Mouse (Mus musculus): ENCODE data around the gene Papss2. TPM values are rescaled to one million over a fixed set of nuclear protein-coding genes. Genes with fewer than 3 reads are reported as not detected.
"Not testable (repeated sequence)": the region's sequence is repeated elsewhere in the genome, so short reads cannot be mapped to it uniquely, and the experiment has no call there.

Papss2 gene
- polyA plus RNA-seq, 1 experiment from 2014 or later = 48.0 TPM

DNA sequence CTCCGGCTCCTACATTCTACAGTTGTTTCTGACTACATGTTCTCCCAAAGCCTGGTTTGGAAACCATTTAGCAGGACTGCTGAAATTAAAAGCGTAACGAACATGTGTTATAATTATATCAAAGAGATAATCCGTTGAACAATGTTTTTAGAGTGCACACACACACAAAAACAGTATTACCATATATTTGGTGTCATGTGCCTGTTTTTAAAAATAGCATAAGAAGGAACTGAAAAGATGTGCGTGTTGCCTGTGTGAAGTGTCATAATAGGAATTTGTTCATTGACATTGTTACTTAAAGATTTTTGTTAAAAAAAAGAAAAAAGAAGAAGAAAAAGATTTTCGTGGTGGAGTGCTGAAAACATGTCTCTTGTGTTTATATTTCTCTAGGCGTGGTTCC, 50.3 kb downstream of the Papss2 start:
- Histone ChIP-seq H3K9me3 (peaks cover 11% of the 10 kb centered on the region), H3K4me2 (replicated peaks) (no peak overlapping the region), H3K4me1 (peaks cover 5% of the 10 kb centered on the region; the same call in 1 of the 2 replicates), H3K9ac (no peak overlapping the region), H3K27me3 (no peaks in the 10 kb centered on the region), H3K27ac (no peak overlapping the region), H3K4me3 (no peak overlapping the region), H3K36me3 (peaks cover 49% of the 10 kb centered on the region)
- no peak for ATAC-seq (ENCODE audit: low FRiP score, low read depth)
- WGBS = 95% methylated on average over 7 of the region's 7 CpGs

DNA sequence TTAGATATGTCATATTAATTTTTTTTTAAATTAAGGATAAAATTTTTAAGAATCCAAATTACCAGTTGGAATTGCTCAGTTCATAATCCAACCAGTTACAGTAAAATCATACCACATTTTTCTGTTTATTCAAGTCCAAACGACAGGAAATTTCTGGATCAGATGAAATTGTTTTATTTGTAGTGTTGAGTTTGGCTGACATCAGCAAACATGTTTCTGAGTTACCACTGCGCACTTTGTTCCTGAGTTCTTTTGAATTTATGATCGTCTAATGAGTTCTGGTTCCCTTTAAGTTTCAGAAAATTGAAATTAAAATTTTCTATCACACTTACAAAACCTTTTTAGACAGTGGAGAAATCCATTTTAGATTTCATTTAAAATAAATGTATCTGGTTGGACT, 50.8 kb downstream of the Papss2 start:
- peaks cover 5% of the 10 kb centered on the region; the same call in 1 of the 2 replicates for H3K4me1 ChIP-seq
- H3K27me3 ChIP-seq = no peaks in the 10 kb centered on the region
- H3K4me2 ChIP-seq (replicated peaks) = no peak overlapping the region
- peaks cover 11% of the 10 kb centered on the region for H3K9me3 ChIP-seq
- no peak overlapping the region for H3K9ac ChIP-seq
- ATAC-seq (ENCODE audit: low FRiP score, low read depth) = no peak
- peaks cover 49% of the 10 kb centered on the region for H3K36me3 ChIP-seq
- H3K4me3 ChIP-seq = no peak overlapping the region
- no peak overlapping the region for H3K27ac ChIP-seq
- 80% methylated on average over 3 of the region's 3 CpGs for WGBS

DNA sequence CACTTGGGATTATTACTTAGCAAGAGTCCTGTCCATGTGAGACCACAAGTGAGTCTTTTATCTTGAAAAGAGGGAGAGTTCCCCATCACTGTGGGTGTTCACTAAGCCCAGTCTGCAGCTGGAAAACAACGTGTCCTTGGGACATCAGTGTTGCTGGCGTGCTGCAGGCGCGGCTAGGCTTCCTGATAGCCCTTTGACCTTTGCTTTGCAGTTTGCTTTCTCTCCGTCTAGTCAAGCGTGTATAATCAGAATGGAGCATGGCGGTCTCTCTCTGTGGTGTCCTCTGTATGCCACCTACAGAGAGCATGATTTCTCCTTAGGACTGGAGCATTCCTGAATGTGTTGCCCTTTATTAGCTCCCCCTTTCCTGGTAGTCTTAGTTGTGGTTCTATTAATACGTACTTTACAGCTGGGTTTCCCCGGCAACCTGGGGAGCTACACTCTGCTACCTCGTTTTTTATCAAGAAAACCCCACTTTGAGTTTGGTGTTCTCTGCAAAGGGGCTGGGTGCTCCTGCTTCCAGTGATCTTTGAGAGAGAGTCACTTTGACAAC, 52.5 kb downstream of the Papss2 start:
- Histone ChIP-seq H3K36me3 (peaks cover 47% of the 10 kb centered on the region), H3K4me3 (no peak overlapping the region), H3K9ac (no peak overlapping the region), H3K27ac (no peak overlapping the region), H3K27me3 (no peaks in the 10 kb centered on the region), H3K9me3 (peaks cover 11% of the 10 kb centered on the region), H3K4me2 (replicated peaks) (no peak overlapping the region), H3K4me1 (peaks cover 5% of the 10 kb centered on the region; the same call in 1 of the 2 replicates)
- WGBS = 59% methylated on average over 10 of the region's 10 CpGs
- no peak for ATAC-seq (ENCODE audit: low FRiP score, low read depth)

DNA sequence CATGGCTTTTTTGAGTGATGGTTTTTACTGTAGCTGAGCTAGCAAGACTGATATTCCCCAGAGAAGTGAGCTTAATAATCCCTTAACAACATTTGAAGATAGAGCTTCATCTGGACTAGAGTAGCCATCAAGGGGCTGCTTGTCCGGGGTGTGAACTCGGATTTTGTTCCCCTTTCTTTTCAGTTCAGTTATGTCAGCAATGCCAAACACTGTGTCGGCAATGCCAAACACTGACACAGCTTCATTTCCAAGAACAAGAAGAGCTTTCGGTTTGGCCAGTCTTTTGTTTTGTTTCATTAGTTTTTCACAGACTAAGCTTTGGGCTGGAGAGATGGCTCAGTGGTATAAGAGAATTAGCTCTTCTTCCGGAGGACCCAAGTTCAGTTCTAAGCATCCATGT, 55.5 kb downstream of the Papss2 start:
- H3K4me1 ChIP-seq = peaks cover 5% of the 10 kb centered on the region; the same call in 1 of the 2 replicates
- H3K4me3 ChIP-seq = no peak overlapping the region
- H3K9ac ChIP-seq = no peak overlapping the region
- H3K27ac ChIP-seq = no peak overlapping the region
- 87% methylated on average over 5 of the region's 5 CpGs for WGBS
- H3K27me3 ChIP-seq = no peaks in the 10 kb centered on the region
- peaks cover 4% of the 10 kb centered on the region; the same call in 1 of the 2 replicates for H3K9me3 ChIP-seq
- no peak overlapping the region for H3K4me2 ChIP-seq (replicated peaks)
- no peak for ATAC-seq (ENCODE audit: low FRiP score, low read depth)
- peaks cover 54% of the 10 kb centered on the region for H3K36me3 ChIP-seq

DNA sequence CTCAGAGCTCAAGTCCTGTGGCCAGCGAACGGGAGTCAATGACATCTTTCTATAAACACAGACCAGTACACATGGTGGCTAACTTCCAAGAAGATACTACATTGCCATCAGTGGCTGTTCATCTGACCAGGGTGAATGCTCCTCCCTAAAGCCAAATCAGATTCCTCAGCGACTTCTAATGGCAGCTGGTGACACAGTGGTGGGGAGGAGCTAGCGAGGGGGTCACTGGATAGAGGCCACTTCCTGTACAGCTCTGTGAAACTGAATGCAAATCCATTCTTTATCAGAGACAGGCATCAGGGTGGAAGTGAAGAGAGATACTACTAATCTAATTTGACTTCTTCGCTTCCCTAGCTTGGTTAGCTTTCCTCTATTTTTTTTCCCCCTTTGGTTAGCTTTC, 57.5 kb downstream of the Papss2 start:
- H3K4me3 ChIP-seq = no peak overlapping the region
- no peak overlapping the region for H3K27ac ChIP-seq
- peaks cover 1% of the 10 kb centered on the region; the same call in 1 of the 2 replicates for H3K4me1 ChIP-seq
- no peak overlapping the region for H3K9ac ChIP-seq
- H3K36me3 ChIP-seq = peaks cover 49% of the 10 kb centered on the region
- no peaks in the 10 kb centered on the region for H3K27me3 ChIP-seq
- H3K9me3 ChIP-seq = no peaks in the 10 kb centered on the region
- no peak overlapping the region for H3K4me2 ChIP-seq (replicated peaks)
- ATAC-seq (ENCODE audit: low FRiP score, low read depth) = no peak
- WGBS = 88% methylated on average over 5 of the region's 5 CpGs

DNA sequence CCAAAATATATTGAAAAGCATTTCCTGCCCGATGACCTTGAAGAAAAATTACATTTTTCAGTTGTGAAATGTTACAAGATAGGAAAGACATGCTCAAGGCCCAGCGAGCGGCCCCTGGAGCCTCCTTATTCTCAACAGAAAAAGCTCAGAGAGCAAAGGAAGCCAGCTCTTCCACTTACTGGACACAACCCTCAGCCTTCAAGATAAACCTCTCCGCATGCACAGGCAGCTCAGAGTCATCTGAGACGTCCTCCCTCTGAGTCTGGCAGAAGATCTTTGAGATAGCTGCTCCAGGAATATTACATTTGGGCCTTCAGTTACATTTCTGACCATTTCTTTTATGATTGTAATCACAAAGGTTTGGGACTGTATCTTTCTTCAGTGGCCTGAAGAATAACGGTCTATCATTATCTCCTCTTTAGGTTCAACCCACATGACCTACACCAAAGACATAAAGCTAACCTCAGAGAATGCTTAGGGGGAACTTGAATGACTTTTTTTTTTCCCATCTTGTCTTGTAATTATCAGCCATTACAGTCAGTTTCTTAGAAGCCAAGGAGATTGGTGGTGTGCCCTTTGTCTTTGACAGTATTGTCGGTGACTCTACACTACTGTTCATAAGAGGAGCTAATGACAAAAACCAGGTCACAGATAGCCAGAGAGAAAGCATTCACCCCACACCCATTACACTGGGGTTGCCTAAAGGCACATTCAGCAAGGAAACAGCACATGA, 58.2 kb downstream of the Papss2 start:
- 89% methylated on average over 7 of the region's 7 CpGs for WGBS
- Histone ChIP-seq H3K27me3 (no peaks in the 10 kb centered on the region), H3K9me3 (no peaks in the 10 kb centered on the region)

DNA sequence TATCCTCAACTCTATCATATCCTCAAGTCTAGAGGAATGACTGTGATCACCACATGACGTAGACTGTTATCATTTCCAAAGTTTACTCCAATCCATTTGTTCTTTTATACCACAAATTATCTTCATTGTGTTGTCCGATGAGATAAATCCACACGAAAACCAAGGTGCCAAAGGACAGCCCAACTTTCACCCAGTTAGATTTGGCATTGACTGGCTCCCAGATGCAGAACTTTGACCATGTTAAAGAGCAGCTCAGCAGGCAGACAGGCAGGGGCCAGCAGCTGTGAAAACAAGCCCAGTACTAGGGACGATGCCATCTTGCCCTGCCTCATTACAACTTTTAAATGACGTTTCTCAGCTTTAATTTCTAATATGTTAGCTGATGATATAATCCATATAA, 63.8 kb downstream of the Papss2 start:
- Histone ChIP-seq H3K36me3 (peaks cover 50% of the 10 kb centered on the region), H3K27me3 (no peaks in the 10 kb centered on the region), H3K9me3 (no peaks in the 10 kb centered on the region), H3K27ac (no peak overlapping the region), H3K4me2 (replicated peaks) (no peak overlapping the region), H3K4me3 (no peak overlapping the region), H3K9ac (no peak overlapping the region), H3K4me1 (no peaks in the 10 kb centered on the region)
- WGBS = 67% methylated on average over 5 of the region's 5 CpGs
- ATAC-seq (ENCODE audit: low FRiP score, low read depth) = no peak

More for the DNA sequence above, 58.2 kb downstream of the Papss2 start:
- H3K4me3 ChIP-seq = no peak overlapping the region
- H3K4me1 ChIP-seq = no peaks in the 10 kb centered on the region
- H3K9ac ChIP-seq = no peak overlapping the region
- peaks cover 49% of the 10 kb centered on the region for H3K36me3 ChIP-seq
- H3K27ac ChIP-seq = no peak overlapping the region
- no peak overlapping the region for H3K4me2 ChIP-seq (replicated peaks)
- no peak for ATAC-seq (ENCODE audit: low FRiP score, low read depth)

DNA sequence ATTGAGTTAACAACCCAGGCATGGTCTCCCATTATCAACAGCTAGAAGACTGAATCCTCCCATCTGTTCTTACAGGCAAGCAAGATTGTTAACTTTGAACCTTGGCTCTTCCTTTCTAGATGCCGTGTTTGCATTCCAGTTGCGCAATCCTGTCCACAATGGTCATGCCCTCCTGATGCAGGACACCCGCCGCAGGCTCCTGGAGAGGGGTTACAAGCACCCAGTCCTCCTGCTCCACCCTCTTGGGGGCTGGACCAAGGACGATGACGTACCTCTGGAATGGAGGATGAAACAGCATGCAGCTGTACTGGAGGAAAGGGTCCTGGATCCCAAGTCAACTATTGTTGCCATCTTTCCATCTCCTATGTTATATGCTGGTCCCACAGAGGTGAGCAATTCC, 67.3 kb downstream of the Papss2 start:
- no peak overlapping the region for H3K4me3 ChIP-seq
- H3K9me3 ChIP-seq = no peaks in the 10 kb centered on the region
- no peak overlapping the region for H3K27ac ChIP-seq
- no peak for ATAC-seq (ENCODE audit: low FRiP score, low read depth)
- no peaks in the 10 kb centered on the region for H3K4me1 ChIP-seq
- H3K9ac ChIP-seq = no peak overlapping the region
- H3K36me3 ChIP-seq = peaks cover 59% of the 10 kb centered on the region
- 91% methylated on average over 6 of the region's 6 CpGs for WGBS
- H3K27me3 ChIP-seq = no peaks in the 10 kb centered on the region
- H3K4me2 ChIP-seq (replicated peaks) = no peak overlapping the region

GRCm38 (mm10) chr19:32665243-32665642, 69.7 kb downstream of the Papss2 start:
- H3K9ac ChIP-seq = no peak overlapping the region
- H3K27me3 ChIP-seq = no peaks in the 10 kb centered on the region
- WGBS = 81% methylated on average over 8 of the region's 8 CpGs
- peaks cover 62% of the 10 kb centered on the region for H3K36me3 ChIP-seq
- H3K27ac ChIP-seq = no peak overlapping the region
- H3K4me2 ChIP-seq (replicated peaks) = no peak overlapping the region
- H3K4me1 ChIP-seq = no peaks in the 10 kb centered on the region
- no peaks in the 10 kb centered on the region for H3K9me3 ChIP-seq
- H3K4me3 ChIP-seq = no peak overlapping the region
- no peak for ATAC-seq (ENCODE audit: low FRiP score, low read depth)

DNA sequence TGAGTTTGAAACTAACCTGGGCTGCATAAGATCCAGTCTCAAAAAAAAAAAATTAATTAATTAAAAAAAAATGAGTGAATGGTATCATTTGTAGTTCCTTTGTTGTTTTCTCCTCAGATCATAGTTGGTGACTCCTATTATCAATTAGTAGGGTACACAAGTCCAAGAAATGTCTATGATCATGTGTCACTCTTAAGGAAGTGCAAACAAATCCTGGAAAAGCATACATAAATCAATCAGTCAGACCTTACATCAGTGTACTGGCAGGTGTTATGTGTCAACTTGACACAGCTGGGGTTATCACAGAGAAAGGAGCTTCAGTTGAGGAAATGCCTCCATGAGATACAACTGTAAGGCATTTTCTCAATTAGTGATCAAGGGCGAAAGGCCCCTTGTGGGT, 72.2 kb downstream of the Papss2 start:
- not testable (repeated sequence) for ATAC-seq (ENCODE audit: low FRiP score, low read depth)
- 88% methylated on average over 1 of the region's 1 CpGs for WGBS
- peaks cover 56% of the 10 kb centered on the region for H3K36me3 ChIP-seq

GRCm38 (mm10) chr19:32675766-32676165, 80.2 kb downstream of the Papss2 start:
- no peaks in the 10 kb centered on the region for H3K27me3 ChIP-seq
- H3K4me2 ChIP-seq (replicated peaks) = no peak overlapping the region
- H3K36me3 ChIP-seq = peaks cover 53% of the 10 kb centered on the region
- H3K4me3 ChIP-seq = no peak overlapping the region
- no peak overlapping the region for H3K9ac ChIP-seq
- H3K27ac ChIP-seq = no peak overlapping the region
- no peak for ATAC-seq (ENCODE audit: low FRiP score, low read depth)
- 91% methylated on average over 3 of the region's 3 CpGs for WGBS
- no peaks in the 10 kb centered on the region for H3K9me3 ChIP-seq
- no peaks in the 10 kb centered on the region for H3K4me1 ChIP-seq

More for the DNA sequence above, 72.2 kb downstream of the Papss2 start:
- not testable (repeated sequence) for H3K9me3 ChIP-seq; H3K27ac ChIP-seq; H3K9ac ChIP-seq; H3K4me3 ChIP-seq; H3K4me2 ChIP-seq (replicated peaks); H3K27me3 ChIP-seq; H3K4me1 ChIP-seq

GRCm38 (mm10) chr19:32680894-32681293, 85.3 kb downstream of the Papss2 start:
- no peak for ATAC-seq (ENCODE audit: low FRiP score, low read depth)
- Histone ChIP-seq H3K27me3 (no peaks in the 10 kb centered on the region), H3K4me2 (replicated peaks) (no peak overlapping the region), H3K9me3 (no peaks in the 10 kb centered on the region), H3K9ac (no peak overlapping the region), H3K4me3 (no peak overlapping the region), H3K4me1 (no peaks in the 10 kb centered on the region), H3K36me3 (peaks cover 48% of the 10 kb centered on the region), H3K27ac (no peak overlapping the region)
- WGBS = 91% methylated on average over 2 of the region's 2 CpGs

DNA sequence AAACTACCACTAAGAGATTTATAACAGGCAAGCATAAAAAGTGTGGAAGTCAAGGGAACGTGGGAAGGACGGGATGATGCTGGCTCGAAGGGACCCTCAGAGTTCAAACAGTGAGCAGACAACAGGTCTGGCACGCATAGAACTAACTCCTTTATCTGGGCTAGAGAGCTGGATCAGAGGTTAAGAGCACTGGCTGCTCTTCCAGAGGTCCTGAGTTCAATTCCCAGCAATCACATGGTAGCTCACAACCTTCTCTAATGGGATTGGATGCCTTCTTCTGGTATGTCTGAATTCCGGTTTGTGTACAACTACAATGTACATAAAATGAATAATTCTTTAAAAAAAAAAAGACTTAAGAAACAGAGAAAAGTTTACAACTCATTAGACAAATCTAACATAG, 87.5 kb downstream of the Papss2 start:
- H3K4me3 ChIP-seq = no peak overlapping the region
- H3K27me3 ChIP-seq = no peaks in the 10 kb centered on the region
- no peaks in the 10 kb centered on the region for H3K4me1 ChIP-seq
- no peaks in the 10 kb centered on the region for H3K9me3 ChIP-seq
- H3K4me2 ChIP-seq (replicated peaks) = no peak overlapping the region
- peaks cover 52% of the 10 kb centered on the region for H3K36me3 ChIP-seq
- no peak for ATAC-seq (ENCODE audit: low FRiP score, low read depth)
- H3K27ac ChIP-seq = no peak overlapping the region
- H3K9ac ChIP-seq = no peak overlapping the region
- WGBS = 91% methylated on average over 5 of the region's 5 CpGs

Data from limb, embryonic 13.5 days (tissue).